Mouse (Mus musculus): Measurements from ENCODE around the gene Cck.
"Not testable (repeated sequence)": the region's sequence is repeated elsewhere in the genome, so short reads cannot be mapped to it uniquely, and the experiment has no call there.

Cck gene

DNA sequence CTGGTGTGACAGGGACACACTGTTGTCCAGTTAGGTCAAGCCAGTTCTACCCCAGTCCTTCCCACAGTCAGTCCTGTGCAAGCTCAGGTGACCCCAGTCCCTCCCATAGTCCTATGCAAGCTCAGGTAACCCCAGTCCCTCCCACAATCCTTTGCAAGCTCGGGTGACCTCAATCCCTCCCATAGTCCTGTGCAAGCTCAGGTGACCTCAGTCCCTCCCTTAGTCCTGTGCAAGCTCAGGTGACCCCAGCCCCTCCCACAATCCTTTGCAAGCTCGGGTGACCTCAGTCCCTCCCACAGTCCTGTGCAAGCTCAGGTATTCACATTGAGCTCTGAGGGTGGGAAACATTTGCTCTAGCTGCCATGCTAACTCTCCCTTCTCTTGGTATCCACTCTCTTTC lies 35.5 kb downstream of the Cck start:
- DNase-seq (ENCODE audit: low spot score): no peak

DNA sequence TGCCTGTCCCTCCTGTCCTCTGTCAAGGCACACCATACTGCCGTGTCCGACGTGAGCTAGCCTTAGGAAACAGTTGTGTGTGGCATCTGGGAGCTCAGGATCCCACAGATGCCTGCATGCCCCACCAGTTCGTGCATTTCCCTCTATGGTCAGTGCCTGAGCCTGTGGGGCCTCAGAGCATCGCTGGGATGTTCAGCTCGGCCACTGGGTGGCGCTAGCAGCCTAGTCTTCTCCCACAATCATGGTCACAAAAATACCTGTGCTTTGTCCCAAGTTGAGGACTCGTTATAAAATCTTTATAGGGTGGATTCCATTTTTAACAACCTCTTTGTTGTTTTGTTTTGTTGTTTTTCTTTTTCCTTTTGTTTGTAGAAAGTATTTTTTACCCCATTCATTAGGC lies 37.0 kb downstream of the Cck start:
- DNase-seq (ENCODE audit: low spot score): peak; percentile 59

DNA sequence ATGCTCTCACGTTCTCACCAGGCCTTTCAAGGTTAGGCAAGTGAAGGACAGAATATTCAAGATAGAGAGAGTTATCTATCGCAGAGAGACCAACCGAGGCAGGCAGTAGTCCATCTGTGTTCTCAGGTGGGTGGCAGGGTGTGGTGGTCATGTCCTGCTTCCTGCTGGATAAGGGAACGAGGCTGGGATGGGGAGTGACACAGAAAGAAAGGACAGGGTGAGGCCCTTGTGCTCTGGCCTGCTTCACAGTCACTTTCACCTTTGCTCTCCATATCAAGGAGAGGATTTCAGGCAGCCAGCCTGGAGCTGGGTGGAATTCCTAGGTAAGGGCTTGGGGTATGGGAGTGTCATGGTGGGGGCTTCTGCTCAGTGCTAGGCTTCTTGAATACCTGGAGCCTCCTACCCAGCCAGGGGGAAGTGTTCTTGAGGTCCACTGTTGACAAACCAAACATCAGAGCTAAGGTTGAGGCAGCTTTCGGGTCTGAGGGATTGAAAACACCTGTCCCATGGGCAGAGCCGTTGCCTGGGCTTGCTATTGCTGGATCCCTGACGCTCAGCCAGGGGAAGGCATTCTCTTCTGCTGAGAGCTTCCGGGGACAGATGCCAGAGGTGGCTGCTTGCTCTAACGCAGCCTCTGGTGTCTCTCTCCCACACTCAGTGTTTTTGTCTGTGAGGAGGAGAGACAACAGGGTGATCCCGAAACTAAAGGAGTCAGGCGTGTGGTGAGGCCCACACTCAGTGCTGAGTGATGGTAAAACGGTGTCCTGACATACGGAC lies 38.6 kb downstream of the Cck start:
- no peak for DNase-seq (ENCODE audit: low spot score)

DNA sequence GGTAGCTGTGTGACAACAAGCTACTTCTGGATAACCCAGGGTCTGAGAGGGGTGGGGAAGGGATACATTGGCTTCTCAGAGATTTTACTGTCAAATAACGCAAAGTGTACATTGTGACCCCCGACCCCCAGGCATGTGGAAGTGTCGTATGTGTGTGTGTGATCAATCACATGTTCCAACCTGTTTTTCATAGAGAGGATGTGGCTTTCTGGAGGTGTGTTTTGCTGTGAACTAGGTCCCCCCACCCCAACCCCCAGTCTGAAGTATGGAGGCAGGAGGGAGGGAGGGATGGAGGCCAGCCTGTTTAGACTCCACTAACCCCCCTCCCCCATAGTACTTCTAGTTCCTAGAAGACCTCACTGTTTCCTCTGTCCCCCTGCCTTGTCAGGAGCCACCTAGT lies 40.6 kb downstream of the Cck start:
- DNase-seq (ENCODE audit: low spot score): no peak

DNA sequence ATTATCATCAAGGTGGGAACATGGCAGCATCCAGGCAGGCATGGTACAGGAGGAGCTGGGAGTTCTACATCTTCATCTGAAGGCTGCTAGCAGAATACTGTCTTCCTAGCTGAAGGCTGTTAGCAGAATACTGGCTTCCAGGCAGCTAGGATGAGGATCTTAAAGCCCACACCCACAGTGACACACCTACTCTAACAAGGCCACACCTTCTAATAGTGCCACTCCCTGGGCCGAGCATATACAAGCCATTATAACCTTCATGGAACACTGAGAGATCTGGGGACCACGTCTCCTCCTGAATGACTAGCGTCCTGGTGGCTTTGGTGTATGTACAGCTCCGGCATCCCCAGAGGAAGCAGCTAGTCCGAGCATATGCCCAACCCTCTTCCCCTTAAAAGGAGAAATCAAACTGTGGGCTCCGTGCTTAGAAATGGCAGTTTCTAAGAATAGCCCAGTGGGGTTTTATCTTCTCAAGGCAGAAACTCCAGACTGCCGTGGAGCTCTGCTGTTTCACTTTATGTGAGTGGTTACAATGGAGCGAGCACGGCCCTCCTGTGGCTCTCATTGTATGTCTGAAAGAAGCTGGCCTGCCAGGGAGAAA lies 43.1 kb downstream of the Cck start:
- not testable (repeated sequence) for DNase-seq (ENCODE audit: low spot score)

DNA sequence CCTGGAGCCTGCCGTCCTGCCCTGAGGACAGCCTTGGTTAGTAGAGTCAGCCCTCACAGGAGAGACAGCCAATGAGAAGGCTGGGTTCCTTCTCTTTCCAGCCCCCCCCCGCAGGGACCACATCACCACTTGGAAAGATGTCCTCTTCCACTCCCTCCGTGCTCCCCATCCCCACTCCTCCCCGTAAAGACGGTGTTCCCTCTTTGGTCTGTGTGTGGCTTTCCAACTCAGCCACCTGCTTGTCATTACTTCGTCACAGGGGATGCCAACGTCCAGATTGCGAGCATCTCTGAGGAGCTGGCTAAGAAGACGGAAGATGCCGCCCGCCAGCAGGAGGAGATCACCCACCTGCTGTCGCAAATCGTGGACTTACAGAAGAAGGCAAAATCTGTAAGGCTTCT lies 49.1 kb downstream of the Cck start:
- no peak for DNase-seq (ENCODE audit: low spot score)

DNA sequence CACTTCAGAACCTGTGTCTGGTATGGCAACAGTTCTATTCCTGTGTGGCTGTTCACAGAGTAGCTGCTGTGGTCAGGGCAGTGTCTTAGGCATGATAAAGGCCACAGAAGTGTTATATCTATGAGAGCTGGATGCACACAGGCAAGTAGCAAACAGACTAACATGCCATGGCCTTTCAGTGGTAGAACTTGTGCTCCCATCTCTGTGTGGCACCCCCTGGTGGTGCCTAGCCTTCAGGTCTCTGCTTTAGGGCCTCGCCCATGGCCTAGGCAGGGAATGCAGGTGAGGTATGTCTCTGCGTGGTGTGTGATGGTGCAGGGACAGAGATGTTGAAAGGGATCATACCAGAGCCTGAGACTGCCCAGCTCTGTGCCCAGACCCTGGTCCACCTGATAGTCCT lies 50.1 kb downstream of the Cck start:
- peak; percentile 36 for DNase-seq (ENCODE audit: low spot score)

DNA sequence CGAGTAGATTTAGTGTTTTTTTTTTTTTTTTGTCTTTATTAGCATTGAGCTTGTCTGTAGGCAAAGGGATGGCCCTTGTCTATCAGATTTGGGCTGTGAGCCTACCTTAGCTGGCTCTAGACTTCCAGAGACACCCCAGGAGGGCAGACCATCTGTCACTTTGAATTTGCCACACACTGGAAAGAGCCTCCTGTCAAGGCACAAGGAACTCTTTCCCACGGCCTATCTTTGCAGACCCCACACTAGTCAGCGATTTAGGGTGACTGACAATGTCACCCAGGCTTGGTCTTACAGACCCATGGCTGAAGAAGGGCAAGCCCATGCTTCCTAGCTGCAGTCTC lies 51.2 kb downstream of the Cck start:
- DNase-seq (ENCODE audit: low spot score): no peak

DNA sequence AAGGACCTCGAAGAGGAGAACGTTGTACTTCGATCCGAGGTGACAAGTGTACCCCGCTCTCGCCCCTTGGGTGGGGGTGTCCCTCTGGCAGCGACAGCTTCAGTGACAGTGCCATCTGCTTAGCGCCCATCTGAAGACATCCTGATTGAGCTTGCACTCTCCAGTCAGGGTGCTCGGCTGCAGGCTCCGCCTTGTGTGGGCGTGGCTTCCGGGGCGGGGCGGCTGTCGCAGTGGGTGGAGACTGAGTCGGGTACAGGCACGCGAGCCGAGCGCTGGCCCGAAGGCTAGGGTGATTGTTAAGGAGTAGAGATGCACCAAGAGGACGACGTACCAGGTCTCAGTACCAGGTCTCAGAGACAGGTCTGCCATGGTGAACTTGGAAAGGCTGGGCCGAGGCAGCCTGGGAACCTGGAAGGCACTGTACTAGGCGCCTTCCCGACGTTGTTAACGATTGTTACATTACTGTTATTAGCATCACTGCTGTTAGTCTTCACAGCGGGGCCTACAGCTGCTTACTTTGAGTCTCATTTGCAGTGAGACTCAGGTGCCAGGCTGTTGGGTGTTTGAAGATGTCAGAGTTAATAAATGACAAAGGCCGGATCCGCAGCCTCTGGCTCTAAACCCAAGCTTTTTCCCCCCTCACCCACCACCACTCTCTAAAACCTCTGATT lies 51.7 kb downstream of the Cck start:
- DNase-seq (ENCODE audit: low spot score): no peak

DNA sequence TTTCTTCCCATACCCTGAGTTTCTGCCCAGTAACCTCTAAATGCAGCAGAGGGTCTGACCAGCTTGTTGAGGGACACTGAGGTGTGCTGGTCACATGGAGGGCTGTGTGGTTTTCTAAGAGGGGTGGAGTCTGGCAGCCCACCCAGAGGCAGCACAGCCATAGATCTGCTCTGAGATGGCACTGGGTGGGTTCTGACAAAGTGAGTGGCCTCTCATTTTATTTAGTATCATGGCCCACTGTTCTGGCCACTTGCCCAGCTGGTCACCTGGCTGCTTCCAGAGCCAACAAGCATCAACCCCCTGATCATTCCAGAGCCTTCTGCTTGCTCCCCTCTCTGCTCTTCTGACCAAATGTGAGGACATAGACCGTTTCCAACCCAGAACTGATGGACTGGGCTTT lies 53.3 kb downstream of the Cck start:
- DNase-seq (ENCODE audit: low spot score): no peak

All from urinary bladder, postnatal 25 days (tissue).